Mouse (Mus musculus) lung, postnatal 0 days (tissue): ENCODE measurements around the gene Rnf26.

Experiments used
- CTCF ChIP-seq: IDR thresholded peaks from 2 replicates; pipeline ENCODE4 v1.5.1; 2016; ENCODE audit warnings: antibody characterized with exemption, mild to moderate bottlenecking
- EP300 ChIP-seq: IDR thresholded peaks from 2 replicates; pipeline ENCODE4 v1.6.1; 2016; ENCODE audit warnings: antibody characterized with exemption, mild to moderate bottlenecking, control low read depth

- TF ChIP-seq CTCF (no peak), EP300 (no peak)
Observed at GRCm38 (mm10) chr9:44072599-44072915, 40.8 kb downstream of the Rnf26 start.
